Comparison of ENCODE assay signal across 8 mouse cellular contexts in the genomic region with DNA sequence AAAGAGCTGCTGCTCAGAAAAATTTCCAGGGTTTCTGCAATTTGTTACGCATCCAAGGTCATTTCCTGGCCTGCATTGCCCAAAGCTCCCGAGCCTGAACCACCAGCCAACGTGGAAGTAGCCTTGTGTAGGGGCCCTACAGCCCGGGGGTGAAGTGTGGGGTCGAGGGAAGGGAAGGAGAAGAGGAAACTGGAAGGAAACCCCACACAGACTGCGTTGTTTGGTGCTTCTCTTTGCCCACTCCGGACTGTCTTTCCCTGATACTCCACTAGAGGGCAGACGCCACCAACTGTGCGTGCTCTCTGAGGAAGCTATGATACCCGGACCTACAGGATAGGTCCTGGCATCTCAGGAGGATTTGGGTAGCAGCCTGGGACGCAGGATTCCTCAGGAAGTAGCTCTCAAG.
A peak's percentile ranks its signal among the peaks of the same experiment; 100 is the strongest.
DNase-seq lines count a peak whose midpoint lies in the region; ATAC-seq and TF ChIP-seq lines count a peak whose summit lies in the region.

No protein-coding gene starts in this region.

- 0 out of 2 replicates have a peak, but pooled peaks have one; percentile 20 for ATAC-seq in forebrain, embryonic 12.5 days (ENCODE audit: low FRiP score)
- peak; percentile 69 for ATAC-seq in heart, embryonic 16.5 days (replicated peaks; ENCODE audit: extremely low read depth, insufficient read depth, low FRiP score)
- peak; percentile 70; the same call in 1 of the 2 replicates for ATAC-seq in lung, embryonic 14.5 days (ENCODE audit: insufficient read depth)

- no peak overlapping the region; the same call in 1 of the 2 replicates for H3K4me2 ChIP-seq in forebrain, embryonic 12.5 days
- peak overlapping the region; percentile 38; the same call in 1 of the 2 replicates for H3K4me2 ChIP-seq in heart, embryonic 16.5 days (ENCODE audit: low read depth, low read length)
- no peak overlapping the region for H3K4me2 ChIP-seq in lung, embryonic 14.5 days

- H3K27me3 ChIP-seq in forebrain, embryonic 12.5 days = peaks cover 10% of the 10 kb centered on the region; the same call in 1 of the 2 replicates
- peaks cover 3% of the 10 kb centered on the region; the same call in 1 of the 2 replicates for H3K27me3 ChIP-seq in heart, embryonic 16.5 days (ENCODE audit: control insufficient read depth, insufficient read depth, low read length)
- H3K27me3 ChIP-seq in lung, embryonic 14.5 days (ENCODE audit: insufficient read depth, low read length) = 0 out of 2 replicates have a peak, but pooled peaks cover 4% of the 10 kb centered on the region

- no peak overlapping the region for H3K27ac ChIP-seq in forebrain, embryonic 12.5 days
- H3K27ac ChIP-seq in heart, embryonic 16.5 days (ENCODE audit: low read length) = no peak overlapping the region
- H3K27ac ChIP-seq in lung, embryonic 14.5 days (ENCODE audit: low read depth) = no peak overlapping the region

- WGBS in forebrain, embryonic 12.5 days = 7% methylated on average over 11 of the region's 11 CpGs
- 6% methylated on average over 11 of the region's 11 CpGs for WGBS in heart, embryonic 16.5 days
- 8% methylated on average over 11 of the region's 11 CpGs for WGBS in lung, embryonic 14.5 days

- no peak overlapping the region for H3K9ac ChIP-seq in forebrain, embryonic 12.5 days
- no peak overlapping the region for H3K9ac ChIP-seq in heart, embryonic 16.5 days (ENCODE audit: low read length)
- no peak overlapping the region for H3K9ac ChIP-seq in lung, embryonic 14.5 days

- 0 out of 2 replicates have a peak, but pooled peaks cover 5% of the 10 kb centered on the region for H3K4me1 ChIP-seq in forebrain, embryonic 12.5 days
- no peaks in the 10 kb centered on the region for H3K4me1 ChIP-seq in heart, embryonic 16.5 days (ENCODE audit: control insufficient read depth, insufficient read depth, low read length)
- no peaks in the 10 kb centered on the region for H3K4me1 ChIP-seq in lung, embryonic 14.5 days (ENCODE audit: insufficient read depth)

- no peak overlapping the region for H3K4me3 ChIP-seq in forebrain, embryonic 12.5 days (replicated peaks)
- no peak overlapping the region for H3K4me3 ChIP-seq in heart, embryonic 16.5 days (ENCODE audit: low read length)
- H3K4me3 ChIP-seq in lung, embryonic 14.5 days (ENCODE audit: low read depth, low read length) = no peak overlapping the region

- no peaks in the 10 kb centered on the region for H3K9me3 ChIP-seq in forebrain, embryonic 12.5 days
- H3K9me3 ChIP-seq in heart, embryonic 16.5 days (replicated peaks; ENCODE audit: control insufficient read depth, low read length) = no peaks in the 10 kb centered on the region
- no peaks in the 10 kb centered on the region for H3K9me3 ChIP-seq in lung, embryonic 14.5 days (ENCODE audit: low read depth, low read length)

- no peaks in the 10 kb centered on the region for H3K36me3 ChIP-seq in forebrain, embryonic 12.5 days (replicated peaks)
- no peaks in the 10 kb centered on the region for H3K36me3 ChIP-seq in heart, embryonic 16.5 days (ENCODE audit: control insufficient read depth, insufficient read depth)
- no peaks in the 10 kb centered on the region for H3K36me3 ChIP-seq in lung, embryonic 14.5 days (ENCODE audit: insufficient read depth)

- TF ChIP-seq CTCF in lung, embryonic 14.5 days (IDR thresholded peaks at IDR 0.05; ENCODE audit: low read depth) = peak; percentile 98

- DNase-seq in MEL-GATA-1-ER (ENCODE audit: extremely low read depth, low read depth) = peak; percentile 10
- DNase-seq in c-Kit-positive CD71-positive TER-119-positive erythroid progenitor cells, embryonic 14.5 days (ENCODE audit: low spot score) = peak; percentile 37
- peak; percentile 87 for DNase-seq in layer of hippocampus, adult 11-12 months (ENCODE audit: low spot score)
- peak; percentile 91 for DNase-seq in lung, embryonic 14.5 days
- DNase-seq in retina, postnatal 7 days (ENCODE audit: low read depth, low spot score) = peak; percentile 65
- peak; percentile 79 for DNase-seq in urinary bladder, postnatal 14 days (ENCODE audit: low spot score)

Comparison
In these comparisons a context has a peak if more than half of its experiments do, and no peak if none do; other contexts are left out.
1. DNase-seq: peak in every context shown above with its lines; median percentile 91 in lung, embryonic 14.5 days; 87 in layer of hippocampus, adult 11-12 months; 79 in urinary bladder, postnatal 14 days; 65 in retina, postnatal 7 days; 37 in c-Kit-positive CD71-positive TER-119-positive erythroid progenitor cells, embryonic 14.5 days; 10 in MEL-GATA-1-ER.
2. ATAC-seq: peak in every context shown above with its lines; median percentile 70 in lung, embryonic 14.5 days; 69 in heart, embryonic 16.5 days; 20 in forebrain, embryonic 12.5 days.